Mouse (Mus musculus) CH12.LX (cell line): ENCODE results near the gene Pfn1.

Source experiments
- CTCF ChIP-seq, 2 experiments: IDR thresholded peaks in 1 of 2; conservative IDR thresholded peaks in 1 of 2; 2 replicates each; pipeline ENCODE4 v1.5.1; 2011 to 2012; ENCODE audit warnings: low read depth in 2 of 2, low read length in 2 of 2, improper control_type of control experiment in 1 of 2, inconsistent platforms in 1 of 2, mild to moderate bottlenecking in 1 of 2, moderate library complexity in 1 of 2
- EP300 ChIP-seq: IDR thresholded peaks from 2 replicates; pipeline ENCODE4 v1.6.1; 2011; ENCODE audit warnings: low read length, improper control_type of control experiment
- HCFC1 ChIP-seq: IDR thresholded peaks from 2 replicates; pipeline ENCODE4 v1.6.1; 2012; ENCODE audit warnings: low read depth, mild to moderate bottlenecking, inconsistent platforms, low read length, improper control_type of control experiment
- JUN ChIP-seq: IDR thresholded peaks from 2 replicates; pipeline ENCODE4 v1.6.1; 2011; ENCODE audit warnings: low read depth, mild to moderate bottlenecking, low read length, improper control_type of control experiment, moderate library complexity; ENCODE audit not compliant: insufficient read depth
- MAFK ChIP-seq: IDR thresholded peaks from 2 replicates; pipeline ENCODE4 v1.6.1; 2011; ENCODE audit warnings: low read length, improper control_type of control experiment; ENCODE audit not compliant: insufficient replicate concordance
- MXI1 ChIP-seq: IDR thresholded peaks from 2 replicates; pipeline ENCODE4 v1.6.1; 2011; ENCODE audit warnings: mild to moderate bottlenecking, low read depth, low read length, improper control_type of control experiment
- TBP ChIP-seq: conservative IDR thresholded peaks from 2 replicates; pipeline ENCODE4 v1.6.1; 2011; ENCODE audit warnings: low read depth, low read length, improper control_type of control experiment
- UBTF ChIP-seq: IDR thresholded peaks from 2 replicates; pipeline ENCODE4 v1.6.1; 2012; ENCODE audit warnings: low read depth, mild to moderate bottlenecking, inconsistent platforms, low read length, improper control_type of control experiment, moderate library complexity
- ZC3H11A ChIP-seq: IDR thresholded peaks from 2 replicates; pipeline ENCODE4 v1.6.1; 2012; ENCODE audit warnings: low read depth, mild to moderate bottlenecking, inconsistent platforms, low read length, improper control_type of control experiment

DNA sequence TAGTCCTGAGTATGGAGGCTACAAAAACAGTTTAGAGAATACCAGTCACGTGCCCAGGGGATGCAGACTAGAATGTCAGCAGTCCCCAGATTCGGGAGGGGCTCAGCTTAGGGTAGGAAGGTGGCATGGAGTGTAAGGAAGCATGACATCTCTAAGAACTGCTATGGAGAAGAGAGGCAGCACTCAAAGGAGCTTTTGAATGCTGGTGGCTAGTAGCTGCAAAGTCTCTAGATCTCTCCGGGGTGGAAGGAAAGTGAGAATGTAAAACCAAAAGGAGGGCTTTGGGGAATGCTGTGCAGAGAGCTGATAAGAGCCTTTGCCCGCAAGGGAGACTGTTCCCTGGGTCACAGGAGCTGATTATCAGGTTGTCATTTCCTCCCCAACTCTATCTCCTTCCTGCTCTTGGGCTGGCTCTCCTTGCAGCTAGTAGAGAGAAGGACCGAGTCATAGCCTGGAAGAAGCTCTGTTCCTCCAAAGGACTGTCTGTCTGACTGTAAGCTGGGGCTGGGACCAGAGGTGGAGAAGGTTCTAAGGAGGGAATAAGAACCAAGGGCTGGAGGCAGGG, 15.6 kb downstream of the Pfn1 start, which contains the start of gene Gp1ba:
- TF ChIP-seq HCFC1, result no peak
- no peak for TF ChIP-seq CTCF (conservative IDR thresholded peaks at IDR 0.05 in 1 of 2, IDR thresholded peaks at IDR 0.05 in 1 of 2; ENCODE audit: low read depth in 2 of 2, low read length in 2 of 2)
- TF ChIP-seq EP300, result no peak
- no peak for TF ChIP-seq MAFK
- no peak for TF ChIP-seq ZC3H11A
- TF ChIP-seq TBP, result no peak
- no peak for TF ChIP-seq MXI1
- TF ChIP-seq UBTF, result no peak
- no peak for TF ChIP-seq JUN
